ENCODE assay signal across 26 mouse cellular contexts in the genomic region with DNA sequence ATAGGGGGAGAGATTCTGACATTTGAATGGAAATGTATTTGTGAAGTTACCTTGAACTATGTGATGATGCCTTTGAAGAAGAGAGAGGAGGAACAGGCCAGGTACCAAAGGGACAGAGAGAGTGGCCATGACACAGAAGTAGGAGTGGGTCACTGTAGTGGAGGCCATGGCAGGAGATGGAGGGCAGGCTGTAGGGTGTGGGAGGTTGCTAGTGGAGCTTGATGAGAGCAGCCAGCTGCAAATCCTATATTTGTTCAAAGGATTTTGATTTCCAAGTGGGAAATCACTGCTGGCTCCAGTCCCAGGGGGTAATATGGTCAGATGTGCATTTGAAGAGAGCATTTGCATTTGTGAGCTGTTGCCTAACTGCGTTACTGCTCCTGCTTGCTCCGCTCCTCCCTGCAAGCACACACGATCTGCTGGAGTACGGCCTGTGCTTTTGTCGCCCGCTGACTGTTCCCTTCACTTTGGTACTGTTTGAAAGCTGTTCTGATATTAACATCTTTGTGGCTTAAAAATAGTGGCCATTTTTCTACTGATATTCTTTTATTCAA.
DNase-seq lines count a peak whose midpoint lies in the region; ATAC-seq and TF ChIP-seq lines count a peak whose summit lies in the region.
"Had no signal": no experiment of that assay in that cellular context is flagged by ENCODE, and none has a peak within 500 bp of the region (broad histone marks: within the 10 kb centered on the region; RNA-seq: fewer than 3 reads in every experiment).

No protein-coding gene starts in this region.

- no peaks in the 10 kb centered on the region for H3K4me1 ChIP-seq in lung, postnatal 0 days (ENCODE audit: insufficient read depth, low read depth, low read length)
- no peaks in the 10 kb centered on the region for H3K4me1 ChIP-seq in lung, adult 2 months (ENCODE audit: control insufficient read depth, insufficient read depth, low read length)
- H3K4me1 ChIP-seq: intestine, embryonic 15.5 days; megakaryocyte, embryonic 14.5 days had no signal

- H3K9ac ChIP-seq in lung, postnatal 0 days (replicated peaks; ENCODE audit: low read depth), result no peak overlapping the region
- H3K9ac ChIP-seq: heart, embryonic 13.5 days; hindbrain, embryonic 14.5 days; intestine, embryonic 15.5 days had no signal

- H3K4me2 ChIP-seq in lung, postnatal 0 days (replicated peaks; ENCODE audit: low read depth, low read length), result no peak overlapping the region
- H3K4me2 ChIP-seq: heart, embryonic 13.5 days; hindbrain, embryonic 14.5 days; intestine, embryonic 15.5 days; liver, embryonic 11.5 days had no signal

- DNase-seq in adrenal gland, adult 2 months, result peak; percentile 7
- no peak for DNase-seq in adrenal gland, postnatal 14 days
- DNase-seq in kidney, postnatal 4 days, result peak; percentile 4 to 9
- no peak for DNase-seq in kidney, adult 8-10 months
- peak; percentile 39 for DNase-seq in lung, postnatal 0 days (ENCODE audit: low spot score)
- no peak for DNase-seq in lung, adult 2 months
- DNase-seq in brain, adult 2 months (ENCODE audit: low read depth, low spot score), result peak; percentile 61
- no peak for DNase-seq in kidney, adult 9 months
- DNase-seq: cerebellum, adult 2 months; gastrocnemius, postnatal 14 days; heart, adult 18-20 months; left cerebral cortex, postnatal 4 days; lung, adult 18-20 months; spleen, adult 18-20 months; thymus, adult 18-20 months; thymus, postnatal 4 days had no signal

- TF ChIP-seq POLR2A in lung, adult 2 months (IDR thresholded peaks at IDR 0.05; ENCODE audit: borderline replicate concordance, extremely low read depth, low read depth, low read length), result no peak

- ATAC-seq in lung, postnatal 0 days, result no peak
- ATAC-seq: CD4-positive, CD25-positive, alpha-beta regulatory T cell, adult 4 months; intestine, embryonic 15.5 days; Patski had no signal

- no peaks in the 10 kb centered on the region for H3K9me3 ChIP-seq in lung, postnatal 0 days (ENCODE audit: low read length)
- H3K9me3 ChIP-seq: intestine, embryonic 15.5 days had no signal

- TF ChIP-seq EP300 in lung, postnatal 0 days (IDR thresholded peaks at IDR 0.05), result no peak

- no peak for TF ChIP-seq CTCF in lung, postnatal 0 days (IDR thresholded peaks at IDR 0.05)
- no peak for TF ChIP-seq CTCF in lung, adult 2 months (IDR thresholded peaks at IDR 0.05; ENCODE audit: insufficient read depth, low read length)

- H3K4me3 ChIP-seq in lung, postnatal 0 days (ENCODE audit: low read depth, low read length), result no peak overlapping the region
- no peak overlapping the region for H3K4me3 ChIP-seq in lung, adult 2 months (replicated peaks; ENCODE audit: extremely low read depth, low read depth, low read length)
- H3K4me3 ChIP-seq: heart, embryonic 13.5 days; intestine, embryonic 15.5 days; left cerebral cortex, adult 2 months; megakaryocyte, embryonic 14.5 days; myocyte had no signal

- H3K36me3 ChIP-seq in lung, postnatal 0 days (ENCODE audit: insufficient read depth, low read length), result no peaks in the 10 kb centered on the region
- H3K36me3 ChIP-seq: heart, embryonic 13.5 days; intestine, embryonic 15.5 days had no signal

- 62% methylated on average over 6 of the region's 6 CpGs for WGBS in lung, postnatal 0 days
- 85% methylated on average over 6 of the region's 6 CpGs for WGBS in lung, adult 2 months

- no peak overlapping the region for H3K27ac ChIP-seq in lung, postnatal 0 days (ENCODE audit: low read length)
- H3K27ac ChIP-seq: heart, embryonic 13.5 days; hindbrain, embryonic 14.5 days; intestine, embryonic 15.5 days; kidney, postnatal 0 days; left cerebral cortex, adult 2 months had no signal

- H3K27me3 ChIP-seq in lung, postnatal 0 days (replicated peaks; ENCODE audit: insufficient read depth, low read length), result no peaks in the 10 kb centered on the region; the same call in 1 of the 2 replicates
- H3K27me3 ChIP-seq: heart, embryonic 13.5 days; intestine, embryonic 15.5 days; megakaryocyte, embryonic 14.5 days; Patski had no signal

Comparison
In these comparisons a context has a peak if more than half of its experiments do, and no peak if none do; other contexts are left out.
1. DNase-seq: peak in adrenal gland, adult 2 months (single experiment), kidney, postnatal 4 days (2 of 2), lung, postnatal 0 days (single experiment) and brain, adult 2 months (single experiment); none in adrenal gland, postnatal 14 days (single experiment), kidney, adult 8-10 months (0 of 2), lung, adult 2 months (single experiment) and kidney, adult 9 months (single experiment).